Comparison of ENCODE assay signal across 8 mouse cellular contexts in genomic region chr4:125015806-125016635, GRCm38 (mm10). TPM values are rescaled to one million over a fixed set of nuclear protein-coding genes. Genes with fewer than 3 reads are reported as not detected.
DNase-seq lines count a peak whose midpoint lies in the region; ATAC-seq lines count a peak whose summit lies in the region.

Gene Gnl2 (plus strand): TSS chr4:125016585.

- H3K27ac ChIP-seq in embryonic facial prominence, embryonic 13.5 days = 0 out of 2 replicates have a peak within 1 kb of the TSS, but pooled peaks have one; percentile 23
- H3K27ac ChIP-seq in heart, embryonic 10.5 days = no peak within 1 kb of the TSS

- WGBS in embryonic facial prominence, embryonic 13.5 days = 83% methylated on average over 10 of the region's 10 CpGs
- 81% methylated on average over 10 of the region's 10 CpGs for WGBS in heart, embryonic 10.5 days

- peaks cover 52% of the 10 kb centered on the region for H3K27me3 ChIP-seq in embryonic facial prominence, embryonic 13.5 days
- H3K27me3 ChIP-seq in heart, embryonic 10.5 days (ENCODE audit: insufficient read depth, poor library complexity, severe bottlenecking) = peaks cover 23% of the 10 kb centered on the region

- peaks cover 22% of the 10 kb centered on the region for H3K4me1 ChIP-seq in embryonic facial prominence, embryonic 13.5 days
- H3K4me1 ChIP-seq in heart, embryonic 10.5 days = no peaks in the 10 kb centered on the region

- peak; percentile 43 for DNase-seq in ovary, postnatal 14 days (ENCODE audit: low spot score)
- DNase-seq in ovary, postnatal 10 days (ENCODE audit: low spot score) = no peak
- no peak for DNase-seq in heart, embryonic 10.5 days (ENCODE audit: low spot score)
- DNase-seq in layer of hippocampus, postnatal 36 days = no peak
- peak; percentile 36 to 66 for DNase-seq in lung, postnatal 4 days
- DNase-seq in yolk sac, embryonic 10.5 days (ENCODE audit: low spot score) = no peak
- no peak for DNase-seq in cerebellum, adult 18-20 months

- H3K4me3 ChIP-seq in embryonic facial prominence, embryonic 13.5 days = no peak within 1 kb of the TSS
- H3K4me3 ChIP-seq in heart, embryonic 10.5 days = no peak within 1 kb of the TSS

- H3K4me2 ChIP-seq in embryonic facial prominence, embryonic 13.5 days = no peak within 1 kb of the TSS

- no peaks in the 10 kb centered on the region for H3K36me3 ChIP-seq in embryonic facial prominence, embryonic 13.5 days
- no peaks in the 10 kb centered on the region for H3K36me3 ChIP-seq in heart, embryonic 10.5 days

- ATAC-seq in embryonic facial prominence, embryonic 13.5 days (ENCODE audit: insufficient number of reproducible peaks, insufficient read depth, low FRiP score, low TSS enrichment, low read depth) = no peak

- no peak within 1 kb of the TSS for H3K9ac ChIP-seq in embryonic facial prominence, embryonic 13.5 days

- no peaks in the 10 kb centered on the region for H3K9me3 ChIP-seq in embryonic facial prominence, embryonic 13.5 days
- no peaks in the 10 kb centered on the region for H3K9me3 ChIP-seq in heart, embryonic 10.5 days

RNA-seq across cellular contexts. Expression of gene Gnl2, which starts in this region (rescaled TPM):
- polyA plus RNA-seq in embryonic facial prominence, embryonic 13.5 days (2015; fragmentation: Nextera tagmentation; extraction: Ambion mirVana) = 111 and 112 TPM in 2 replicates
- polyA plus RNA-seq in heart, embryonic 10.5 days (2016; fragmentation: Nextera tagmentation; extraction: Ambion mirVana) = 71.8 and 86.2 TPM in 2 replicates
- 10 to 100 TPM; 59.3 to 62.4 TPM for total RNA-seq in layer of hippocampus, postnatal 36 days (2021)

Comparison
In these comparisons a context has a peak if more than half of its experiments do, and no peak if none do; other contexts are left out.
1. DNase-seq: peak in ovary, postnatal 14 days (single experiment) and lung, postnatal 4 days (2 of 2); none in ovary, postnatal 10 days (single experiment), heart, embryonic 10.5 days (single experiment), layer of hippocampus, postnatal 36 days (0 of 2), yolk sac, embryonic 10.5 days (single experiment) and cerebellum, adult 18-20 months (0 of 2).